Mouse (Mus musculus): ENCODE measurements around the gene Atg13.
"Not testable (repeated sequence)": the region's sequence is repeated elsewhere in the genome, so short reads cannot be mapped to it uniquely, and the experiment has no call there.

The Atg13 gene

GRCm38 (mm10) chr2:91710272-91711234 lies at the start of gene Atg13, which contains the start of gene Harbi1:
Atg13 (minus strand) TSS chr2:91710576.
Harbi1 (plus strand) TSS chr2:91710852.
- in situ Hi-C loops (cut with MboI; ENCODE audit: low pct_unique_long_range_greater_than_20kb in 1 of 2, low sequenced_read_pairs in 2 of 2, unreplicated experiment in 1 of 2): no loop called here

- in situ Hi-C loops (cut with MboI; ENCODE audit: low pct_unique_long_range_greater_than_20kb in 1 of 2, low sequenced_read_pairs in 2 of 2, unreplicated experiment in 1 of 2): no loop called here
Observed at GRCm38 (mm10) chr2:91749811-91750261, 39.5 kb upstream of the Atg13 start.

- in situ Hi-C loops (cut with MboI; ENCODE audit: low pct_unique_long_range_greater_than_20kb in 1 of 2, low sequenced_read_pairs in 2 of 2, unreplicated experiment in 1 of 2): no loop called here
Observed at GRCm38 (mm10) chr2:91744686-91745085, 34.3 kb upstream of the Atg13 start.

- in situ Hi-C loops (cut with MboI; ENCODE audit: low pct_unique_long_range_greater_than_20kb in 1 of 2, low sequenced_read_pairs in 2 of 2, unreplicated experiment in 1 of 2): no loop called here
Observed at GRCm38 (mm10) chr2:91739586-91739985, 29.2 kb upstream of the Atg13 start.

- in situ Hi-C loops (cut with MboI; ENCODE audit: low pct_unique_long_range_greater_than_20kb in 1 of 2, low sequenced_read_pairs in 2 of 2, unreplicated experiment in 1 of 2): no loop called here
Observed at GRCm38 (mm10) chr2:91735221-91735620, 24.8 kb upstream of the Atg13 start.

- in situ Hi-C loops (cut with MboI; ENCODE audit: low pct_unique_long_range_greater_than_20kb in 1 of 2, low sequenced_read_pairs in 2 of 2, unreplicated experiment in 1 of 2): no loop called here
Observed at GRCm38 (mm10) chr2:91729971-91730821, 19.8 kb upstream of the Atg13 start, which contains the start of gene Ambra1. Ambra1 (plus strand) TSS chr2:91730134.

GRCm38 (mm10) chr2:91729571-91729970 lies 19.2 kb upstream of the Atg13 start:
- in situ Hi-C loops (cut with MboI; ENCODE audit: low pct_unique_long_range_greater_than_20kb in 1 of 2, low sequenced_read_pairs in 2 of 2, unreplicated experiment in 1 of 2): no loop called here

- in situ Hi-C loops (cut with MboI; ENCODE audit: low pct_unique_long_range_greater_than_20kb in 1 of 2, low sequenced_read_pairs in 2 of 2, unreplicated experiment in 1 of 2): no loop called here
Observed at GRCm38 (mm10) chr2:91727011-91727410, 16.6 kb upstream of the Atg13 start.

- in situ Hi-C loops (cut with MboI; ENCODE audit: low pct_unique_long_range_greater_than_20kb in 1 of 2, low sequenced_read_pairs in 2 of 2, unreplicated experiment in 1 of 2): not testable (repeated sequence)
Observed at GRCm38 (mm10) chr2:91725476-91725875, 15.1 kb upstream of the Atg13 start.

- in situ Hi-C loops (cut with MboI; ENCODE audit: low pct_unique_long_range_greater_than_20kb in 1 of 2, low sequenced_read_pairs in 2 of 2, unreplicated experiment in 1 of 2): no loop called here
Observed at GRCm38 (mm10) chr2:91724716-91725115, 14.3 kb upstream of the Atg13 start.

GRCm38 (mm10) chr2:91723951-91724350 lies 13.6 kb upstream of the Atg13 start:
- in situ Hi-C loops (cut with MboI; ENCODE audit: low pct_unique_long_range_greater_than_20kb in 1 of 2, low sequenced_read_pairs in 2 of 2, unreplicated experiment in 1 of 2): no loop called here

- in situ Hi-C loops (cut with MboI; ENCODE audit: low pct_unique_long_range_greater_than_20kb in 1 of 2, low sequenced_read_pairs in 2 of 2, unreplicated experiment in 1 of 2): no loop called here
Observed at GRCm38 (mm10) chr2:91723382-91723781, 13.0 kb upstream of the Atg13 start.

GRCm38 (mm10) chr2:91718276-91718675 lies 7.9 kb upstream of the Atg13 start:
- in situ Hi-C loops (cut with MboI; ENCODE audit: low pct_unique_long_range_greater_than_20kb in 1 of 2, low sequenced_read_pairs in 2 of 2, unreplicated experiment in 1 of 2): no loop called here

- in situ Hi-C loops (cut with MboI; ENCODE audit: low pct_unique_long_range_greater_than_20kb in 1 of 2, low sequenced_read_pairs in 2 of 2, unreplicated experiment in 1 of 2): no loop called here
Observed at GRCm38 (mm10) chr2:91714921-91715320, 4.5 kb upstream of the Atg13 start.

- in situ Hi-C loops (cut with MboI; ENCODE audit: low pct_unique_long_range_greater_than_20kb in 1 of 2, low sequenced_read_pairs in 2 of 2, unreplicated experiment in 1 of 2): no loop called here
Observed at GRCm38 (mm10) chr2:91711256-91711925, 1.0 kb upstream of the Atg13 start.

GRCm38 (mm10) chr2:91708361-91708760 lies 2.0 kb downstream of the Atg13 start:
- in situ Hi-C loops (cut with MboI; ENCODE audit: low pct_unique_long_range_greater_than_20kb in 1 of 2, low sequenced_read_pairs in 2 of 2, unreplicated experiment in 1 of 2): no loop called here

GRCm38 (mm10) chr2:91706456-91706855 lies 3.9 kb downstream of the Atg13 start:
- in situ Hi-C loops (cut with MboI; ENCODE audit: low pct_unique_long_range_greater_than_20kb in 1 of 2, low sequenced_read_pairs in 2 of 2, unreplicated experiment in 1 of 2): no loop called here

GRCm38 (mm10) chr2:91705736-91706135 lies 4.6 kb downstream of the Atg13 start:
- in situ Hi-C loops (cut with MboI; ENCODE audit: low pct_unique_long_range_greater_than_20kb in 1 of 2, low sequenced_read_pairs in 2 of 2, unreplicated experiment in 1 of 2): no loop called here

Measured in mouse embryonic stem cell (cell line).